Mouse (Mus musculus): ENCODE measurements around the gene Frzb. TPM values are rescaled to one million over a fixed set of nuclear protein-coding genes. Genes with fewer than 3 reads are reported as not detected.
"Not testable (repeated sequence)": the region's sequence is repeated elsewhere in the genome, so short reads cannot be mapped to it uniquely, and the experiment has no call there.

Frzb gene
- polyA plus RNA-seq (2014; fragmentation: Nextera tagmentation; extraction: Ambion mirVana), result 17.0 and 19.5 TPM in 2 replicates

DNA sequence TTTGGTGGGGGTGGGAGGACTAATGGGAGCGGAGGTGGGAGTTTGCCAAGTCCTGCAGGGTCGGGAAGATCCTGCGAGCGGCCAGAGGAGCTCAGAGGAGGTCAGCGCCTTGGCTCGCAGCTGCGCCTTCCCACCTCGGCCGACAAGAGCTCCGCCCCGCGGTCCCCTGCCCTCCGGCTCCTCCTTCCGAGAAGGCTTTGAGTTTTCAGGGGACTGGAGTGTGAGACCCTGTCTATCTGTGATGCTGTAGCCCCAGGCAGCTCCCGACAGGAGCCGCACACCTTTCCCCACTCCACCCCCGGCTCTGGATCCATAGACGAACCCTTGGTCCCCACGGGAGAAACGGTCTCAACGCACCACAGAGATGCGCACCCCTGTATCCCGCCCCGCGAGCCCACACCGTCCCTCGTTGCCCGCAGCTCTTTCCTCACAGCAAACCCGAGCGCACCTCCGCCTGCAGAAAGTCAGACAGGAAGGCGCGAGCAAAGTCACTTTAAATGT lies at the start of gene Frzb:
TSS of gene Frzb (minus strand) at position 335 of the 501 bp plus-strand sequence.
- Histone ChIP-seq H3K9ac (ENCODE audit: low read length) (peak within 1 kb of the TSS; percentile 63), H3K36me3 (ENCODE audit: control insufficient read depth, insufficient read depth, low read length) (no peaks in the 10 kb centered on the region), H3K27me3 (ENCODE audit: control insufficient read depth, insufficient read depth, low read length) (peaks cover 16% of the 10 kb centered on the region), H3K27ac (ENCODE audit: low read depth, low read length) (no peak within 1 kb of the TSS; the same call in 1 of the 2 replicates), H3K4me2 (ENCODE audit: low read depth, low read length, severe bottlenecking) (peak within 1 kb of the TSS; percentile 98), H3K9me3 (ENCODE audit: control insufficient read depth, low read length) (peaks cover 4% of the 10 kb centered on the region), H3K4me3 (ENCODE audit: low read depth, low read length) (peak within 1 kb of the TSS; percentile 52), H3K4me1 (replicated peaks; ENCODE audit: control insufficient read depth, insufficient read depth, low read length) (peaks cover 4% of the 10 kb centered on the region; the same call in 1 of the 2 replicates)
- DNase-seq (ENCODE audit: low spot score) (peak; percentile 81), ATAC-seq (replicated peaks; ENCODE audit: low FRiP score) (peak; percentile 74)
- under 1% methylated on average over 33 of the region's 33 CpGs for WGBS

DNA sequence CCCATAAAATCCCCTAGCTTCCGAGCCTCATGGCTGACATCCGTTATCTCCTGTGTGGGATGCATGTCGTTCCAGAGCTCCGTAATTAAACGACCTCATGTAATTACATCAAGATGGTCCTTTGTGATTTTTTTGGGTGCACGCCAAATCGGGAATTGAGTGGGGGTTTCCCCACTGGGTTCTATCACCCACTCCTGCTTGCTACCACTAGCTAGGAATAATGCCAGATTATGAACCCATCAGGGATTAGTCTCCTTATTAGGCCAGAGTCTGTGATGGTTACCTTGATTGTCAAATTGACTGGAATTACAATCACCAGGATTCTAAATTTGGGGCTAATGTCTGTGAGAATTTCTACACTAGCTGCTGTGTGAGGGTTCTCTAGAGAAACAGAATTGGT lies 47.9 kb upstream of the Frzb start:
- not testable (repeated sequence) for H3K9me3 ChIP-seq (ENCODE audit: control insufficient read depth, low read length); H3K9ac ChIP-seq (ENCODE audit: low read length); DNase-seq (ENCODE audit: low spot score); ATAC-seq (replicated peaks; ENCODE audit: low FRiP score); H3K4me1 ChIP-seq (replicated peaks; ENCODE audit: control insufficient read depth, insufficient read depth, low read length); H3K4me2 ChIP-seq (ENCODE audit: low read depth, low read length, severe bottlenecking); H3K27ac ChIP-seq (ENCODE audit: low read depth, low read length); H3K36me3 ChIP-seq (ENCODE audit: control insufficient read depth, insufficient read depth, low read length); H3K27me3 ChIP-seq (ENCODE audit: control insufficient read depth, insufficient read depth, low read length); H3K4me3 ChIP-seq (ENCODE audit: low read depth, low read length)
- 79% methylated on average over 7 of the region's 7 CpGs for WGBS

DNA sequence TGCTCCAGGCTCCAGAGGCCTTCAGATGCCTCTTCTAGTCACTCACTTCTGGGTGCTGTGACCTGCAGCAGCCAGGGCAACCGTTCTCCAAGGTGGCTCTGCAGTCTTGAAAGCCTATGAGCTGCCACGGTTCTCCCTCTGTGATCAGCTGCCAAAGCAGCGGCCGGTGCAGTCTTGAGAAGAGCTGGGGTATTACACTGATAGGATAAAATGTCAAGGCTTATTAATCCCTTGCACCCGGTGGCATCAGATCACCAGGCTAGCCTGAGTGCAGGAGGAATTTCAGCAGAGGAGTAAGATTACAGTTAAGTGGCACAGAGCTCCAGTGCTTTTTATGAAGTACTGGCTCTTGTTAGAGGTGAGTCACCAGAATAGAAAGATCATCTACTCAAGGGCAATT lies 39.4 kb upstream of the Frzb start:
- 72% methylated on average over 5 of the region's 5 CpGs for WGBS
- no peak for ATAC-seq (replicated peaks; ENCODE audit: low FRiP score)
- no peak overlapping the region for H3K9ac ChIP-seq (ENCODE audit: low read length)
- no peaks in the 10 kb centered on the region for H3K36me3 ChIP-seq (ENCODE audit: control insufficient read depth, insufficient read depth, low read length)
- no peak for DNase-seq (ENCODE audit: low spot score)
- no peak overlapping the region for H3K4me2 ChIP-seq (ENCODE audit: low read depth, low read length, severe bottlenecking)
- no peaks in the 10 kb centered on the region for H3K4me1 ChIP-seq (replicated peaks; ENCODE audit: control insufficient read depth, insufficient read depth, low read length)
- no peaks in the 10 kb centered on the region for H3K9me3 ChIP-seq (ENCODE audit: control insufficient read depth, low read length)
- H3K4me3 ChIP-seq (ENCODE audit: low read depth, low read length), result no peak overlapping the region
- H3K27me3 ChIP-seq (ENCODE audit: control insufficient read depth, insufficient read depth, low read length), result no peaks in the 10 kb centered on the region
- no peak overlapping the region for H3K27ac ChIP-seq (ENCODE audit: low read depth, low read length)

DNA sequence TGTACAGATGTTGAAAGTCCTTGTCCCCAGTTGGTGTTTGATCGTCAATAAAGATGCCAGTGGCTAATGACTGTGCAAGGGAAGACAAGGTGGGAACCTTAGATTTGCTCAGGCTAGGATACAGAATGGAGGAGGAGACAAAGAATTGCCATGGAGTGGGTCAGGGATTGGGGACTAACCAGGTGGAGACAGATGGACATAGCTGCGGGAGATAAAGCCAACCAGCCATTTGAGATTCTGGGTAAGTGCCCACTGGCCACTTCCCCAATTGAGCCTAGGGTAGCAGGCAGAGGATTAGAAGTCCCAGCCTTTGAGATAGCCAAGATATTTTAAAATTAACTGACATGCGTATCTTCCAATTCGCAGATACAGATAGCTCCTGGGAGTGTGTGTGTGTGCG lies 37.5 kb upstream of the Frzb start:
- no peak overlapping the region for H3K27ac ChIP-seq (ENCODE audit: low read depth, low read length)
- H3K4me3 ChIP-seq (ENCODE audit: low read depth, low read length), result no peak overlapping the region
- no peaks in the 10 kb centered on the region for H3K36me3 ChIP-seq (ENCODE audit: control insufficient read depth, insufficient read depth, low read length)
- H3K9me3 ChIP-seq (ENCODE audit: control insufficient read depth, low read length), result no peaks in the 10 kb centered on the region
- no peaks in the 10 kb centered on the region for H3K27me3 ChIP-seq (ENCODE audit: control insufficient read depth, insufficient read depth, low read length)
- no peak overlapping the region for H3K9ac ChIP-seq (ENCODE audit: low read length)
- H3K4me2 ChIP-seq (ENCODE audit: low read depth, low read length, severe bottlenecking), result no peak overlapping the region
- H3K4me1 ChIP-seq (replicated peaks; ENCODE audit: control insufficient read depth, insufficient read depth, low read length), result no peaks in the 10 kb centered on the region
- DNase-seq (ENCODE audit: low spot score) (no peak), ATAC-seq (replicated peaks; ENCODE audit: low FRiP score) (no peak)
- 93% methylated on average over 5 of the region's 5 CpGs for whole genome bisulfite sequencing

DNA sequence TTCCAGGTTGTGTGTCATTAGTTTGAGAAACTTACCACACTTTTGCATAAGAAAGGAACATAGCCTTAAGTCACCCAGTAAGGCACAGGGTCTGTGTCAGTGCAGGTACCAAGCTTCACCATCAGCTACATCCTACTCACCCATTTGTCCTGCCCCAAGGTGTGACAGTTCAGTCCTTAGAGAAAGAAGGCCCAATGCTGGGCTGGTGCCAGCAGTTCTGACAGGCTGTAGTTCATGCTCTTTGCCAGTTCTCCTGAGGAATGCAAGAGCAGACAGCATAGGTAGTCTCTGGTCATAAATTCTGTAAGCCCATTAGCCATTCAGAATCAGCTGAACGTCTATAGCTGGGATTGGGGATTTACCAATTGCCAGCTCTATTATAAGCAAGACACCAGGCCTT lies 28.4 kb upstream of the Frzb start:
- H3K4me1 ChIP-seq (replicated peaks; ENCODE audit: control insufficient read depth, insufficient read depth, low read length), result no peaks in the 10 kb centered on the region
- no peak overlapping the region for H3K4me3 ChIP-seq (ENCODE audit: low read depth, low read length)
- no peak overlapping the region for H3K4me2 ChIP-seq (ENCODE audit: low read depth, low read length, severe bottlenecking)
- H3K36me3 ChIP-seq (ENCODE audit: control insufficient read depth, insufficient read depth, low read length), result no peaks in the 10 kb centered on the region
- ATAC-seq (replicated peaks; ENCODE audit: low FRiP score) (no peak), DNase-seq (ENCODE audit: low spot score) (no peak)
- no peaks in the 10 kb centered on the region for H3K9me3 ChIP-seq (ENCODE audit: control insufficient read depth, low read length)
- H3K27me3 ChIP-seq (ENCODE audit: control insufficient read depth, insufficient read depth, low read length), result no peaks in the 10 kb centered on the region
- H3K9ac ChIP-seq (ENCODE audit: low read length), result no peak overlapping the region
- WGBS, result 76% methylated on average over 1 of the region's 1 CpGs
- H3K27ac ChIP-seq (ENCODE audit: low read depth, low read length), result no peak overlapping the region

DNA sequence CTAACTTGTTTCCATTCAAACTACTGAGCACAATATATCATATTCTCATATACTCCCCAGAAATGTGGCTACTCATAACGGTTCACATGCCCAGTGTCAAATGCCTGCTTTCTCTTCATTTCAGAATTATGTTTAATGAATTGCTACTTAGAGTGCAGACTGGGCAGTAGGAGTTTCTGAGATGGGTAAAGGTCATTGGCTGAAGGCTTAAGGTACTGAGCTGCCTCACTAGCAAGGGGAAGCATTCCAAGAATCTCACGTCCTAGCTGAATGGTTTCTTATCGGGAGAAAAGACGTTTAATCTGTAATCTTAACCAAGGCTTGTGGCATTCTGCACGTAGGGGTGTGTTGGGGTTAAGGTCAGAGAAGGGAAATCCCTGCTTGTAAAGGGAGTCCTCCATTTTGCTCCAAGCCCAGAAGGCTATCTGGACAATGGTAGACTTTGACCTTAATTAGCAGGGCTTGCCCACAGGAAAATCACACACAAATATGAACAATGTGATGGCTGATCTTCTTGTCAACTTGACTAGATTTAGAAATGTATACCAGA lies 26.9 kb upstream of the Frzb start:
- H3K27ac ChIP-seq (ENCODE audit: low read depth, low read length), result no peak overlapping the region
- WGBS, result 73% methylated on average over 5 of the region's 5 CpGs
- H3K9me3 ChIP-seq (ENCODE audit: control insufficient read depth, low read length), result no peaks in the 10 kb centered on the region
- ATAC-seq (replicated peaks; ENCODE audit: low FRiP score) (no peak), DNase-seq (ENCODE audit: low spot score) (no peak)
- no peak overlapping the region for H3K4me3 ChIP-seq (ENCODE audit: low read depth, low read length)
- H3K27me3 ChIP-seq (ENCODE audit: control insufficient read depth, insufficient read depth, low read length), result no peaks in the 10 kb centered on the region
- no peak overlapping the region for H3K9ac ChIP-seq (ENCODE audit: low read length)
- no peaks in the 10 kb centered on the region for H3K4me1 ChIP-seq (replicated peaks; ENCODE audit: control insufficient read depth, insufficient read depth, low read length)
- H3K4me2 ChIP-seq (ENCODE audit: low read depth, low read length, severe bottlenecking), result no peak overlapping the region
- H3K36me3 ChIP-seq (ENCODE audit: control insufficient read depth, insufficient read depth, low read length), result no peaks in the 10 kb centered on the region

DNA sequence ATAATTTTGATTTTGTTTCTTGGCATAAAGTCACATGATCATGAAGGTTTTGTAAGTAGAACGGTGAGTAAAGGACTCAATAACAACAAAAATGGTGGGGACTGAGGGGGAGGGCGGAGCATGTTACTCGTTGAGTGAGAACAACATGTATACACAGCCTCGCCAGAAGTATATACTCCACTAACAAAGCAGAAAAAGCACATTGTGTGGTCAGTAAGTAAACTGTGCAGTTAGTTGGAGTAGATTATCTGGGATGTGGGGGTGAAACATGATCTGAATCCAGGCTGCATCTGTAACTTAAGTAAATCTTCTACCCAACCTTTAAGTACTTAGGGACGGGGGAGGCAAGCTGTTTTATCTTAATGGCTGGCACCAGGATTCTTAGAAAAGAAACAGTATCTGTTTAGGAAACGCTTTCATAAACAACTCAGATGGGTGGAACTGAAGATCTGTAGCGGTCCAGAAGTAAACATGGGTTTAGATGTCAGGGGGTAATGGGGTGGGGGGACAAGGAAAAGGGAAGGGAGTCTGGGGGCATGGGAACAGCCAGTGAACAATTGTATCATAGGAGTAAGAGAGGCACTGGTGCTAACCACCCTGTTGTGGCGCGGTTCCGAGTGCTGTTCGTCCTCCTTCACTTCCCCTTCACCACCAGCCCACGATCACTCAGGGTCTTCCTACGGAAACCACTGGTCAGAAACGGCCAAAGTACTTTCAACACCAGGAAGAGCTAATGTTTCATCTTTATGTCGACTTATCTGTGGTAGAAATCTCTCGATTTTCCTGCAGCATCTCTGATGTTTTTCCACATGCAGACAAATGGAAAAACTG lies 18.8 kb upstream of the Frzb start:
- H3K9ac ChIP-seq (ENCODE audit: low read length), result no peak overlapping the region
- no peaks in the 10 kb centered on the region for H3K9me3 ChIP-seq (ENCODE audit: control insufficient read depth, low read length)
- no peak overlapping the region for H3K27ac ChIP-seq (ENCODE audit: low read depth, low read length)
- no peak overlapping the region for H3K4me3 ChIP-seq (ENCODE audit: low read depth, low read length)
- H3K36me3 ChIP-seq (ENCODE audit: control insufficient read depth, insufficient read depth, low read length), result no peaks in the 10 kb centered on the region
- WGBS, result 89% methylated on average over 16 of the region's 16 CpGs
- H3K27me3 ChIP-seq (ENCODE audit: control insufficient read depth, insufficient read depth, low read length), result no peaks in the 10 kb centered on the region
- no peak overlapping the region for H3K4me2 ChIP-seq (ENCODE audit: low read depth, low read length, severe bottlenecking)
- no peak for DNase-seq (ENCODE audit: low spot score)
- H3K4me1 ChIP-seq (replicated peaks; ENCODE audit: control insufficient read depth, insufficient read depth, low read length), result no peaks in the 10 kb centered on the region
- ATAC-seq (replicated peaks; ENCODE audit: low FRiP score), result no peak

DNA sequence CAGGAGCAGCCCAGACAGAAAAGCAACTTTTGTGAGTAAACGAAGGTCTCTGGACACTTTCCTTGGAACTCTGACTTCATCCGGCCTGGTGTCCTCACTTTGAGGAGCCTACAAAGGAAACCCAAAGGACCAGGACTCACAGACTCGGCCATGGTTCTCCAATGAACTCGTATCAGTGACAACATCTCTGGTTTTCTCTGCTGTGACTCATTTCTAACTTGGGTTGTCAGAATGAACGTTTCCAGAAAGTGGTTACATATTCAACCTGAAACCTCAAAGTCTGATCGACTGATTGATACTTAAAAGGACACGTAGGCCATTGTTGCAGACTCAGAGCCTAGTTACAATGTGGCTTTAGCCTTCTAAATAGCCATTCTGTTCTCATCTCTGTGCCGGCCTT lies 14.4 kb upstream of the Frzb start:
- Histone ChIP-seq H3K4me2 (ENCODE audit: low read depth, low read length, severe bottlenecking) (no peak overlapping the region), H3K27me3 (ENCODE audit: control insufficient read depth, insufficient read depth, low read length) (no peaks in the 10 kb centered on the region), H3K9ac (ENCODE audit: low read length) (no peak overlapping the region), H3K4me3 (ENCODE audit: low read depth, low read length) (no peak overlapping the region), H3K9me3 (ENCODE audit: control insufficient read depth, low read length) (no peaks in the 10 kb centered on the region), H3K4me1 (replicated peaks; ENCODE audit: control insufficient read depth, insufficient read depth, low read length) (no peaks in the 10 kb centered on the region), H3K36me3 (ENCODE audit: control insufficient read depth, insufficient read depth, low read length) (no peaks in the 10 kb centered on the region), H3K27ac (ENCODE audit: low read depth, low read length) (no peak overlapping the region)
- 79% methylated on average over 8 of the region's 8 CpGs for WGBS
- ATAC-seq (replicated peaks; ENCODE audit: low FRiP score) (no peak), DNase-seq (ENCODE audit: low spot score) (no peak)

Data from forebrain, embryonic 11.5 days (tissue).